Mouse (Mus musculus): ENCODE measurements at regions not wholly inside any gene's neighbourhood (a gene's known extent, or its start where the extent isn't known, plus 50 kb on each side); places are given as distances from the start of the nearest gene placed in this dataset.

DNA sequence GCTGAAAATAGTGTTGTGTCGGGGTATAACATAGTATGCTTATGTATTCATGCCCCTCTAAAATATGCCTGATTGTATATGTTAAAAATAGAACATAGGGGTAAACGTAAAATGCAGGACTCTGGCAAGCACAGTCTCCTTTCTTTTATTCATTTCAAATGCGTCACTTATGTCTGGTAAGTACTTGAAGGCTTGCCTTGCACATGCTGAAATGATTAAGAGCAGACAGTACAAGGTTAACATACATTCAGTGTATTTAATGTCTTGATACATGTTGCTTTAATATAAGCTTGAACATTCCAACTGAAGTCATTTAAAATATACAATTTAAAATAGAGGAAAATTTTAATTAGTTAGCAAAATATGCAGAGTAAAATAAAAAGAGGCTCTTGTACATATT is 50.9 kb upstream of the Meox2 start:
- TF ChIP-seq POLR2A (IDR thresholded peaks at IDR 0.05; ENCODE audit: borderline replicate concordance, extremely low read depth, low read depth, low read length) (no peak), CTCF (IDR thresholded peaks at IDR 0.05; ENCODE audit: insufficient read depth, low read length) (no peak)
- 84% methylated on average over 3 of the region's 3 CpGs for WGBS
- DNase-seq: no peak
- no peak overlapping the region for H3K4me3 ChIP-seq (replicated peaks; ENCODE audit: extremely low read depth, low read depth, low read length)
- no peaks in the 10 kb centered on the region for H3K4me1 ChIP-seq (ENCODE audit: control insufficient read depth, insufficient read depth, low read length)

All from lung, adult 2 months (tissue).